Mouse (Mus musculus) megakaryocyte-erythroid progenitor cell, adult 5-6 weeks (primary cell): Measurements from ENCODE around the gene Cux2. TPM values are rescaled to one million over a fixed set of nuclear protein-coding genes. Genes with fewer than 3 reads are reported as not detected.

ENCODE experiments used
- ATAC-seq: replicated peaks from 2 replicates; pipeline ENCODE4 v1.8.0; 2016; ENCODE audit warnings: mild to moderate bottlenecking, inconsistent platforms; ENCODE audit not compliant: severe bottlenecking, poor library complexity, low FRiP score, low TSS enrichment
- total RNA-seq, 2 experiments: library from RNA; stranded (forward) in 1 of 2; stranded (reverse) in 1 of 2; fragments of 200-1000, 215-1000 nt in 1 of 2; fragments of >200 nt in 1 of 2; fragmentation: Nextera tagmentation in 1 of 2; gene quantifications; 2 replicates each; pipeline ENCODE4 v1.2.3; 2014 to 2017

Gene Cux2
- total RNA-seq, 2 experiments from 2014 or later, result not detected

DNA sequence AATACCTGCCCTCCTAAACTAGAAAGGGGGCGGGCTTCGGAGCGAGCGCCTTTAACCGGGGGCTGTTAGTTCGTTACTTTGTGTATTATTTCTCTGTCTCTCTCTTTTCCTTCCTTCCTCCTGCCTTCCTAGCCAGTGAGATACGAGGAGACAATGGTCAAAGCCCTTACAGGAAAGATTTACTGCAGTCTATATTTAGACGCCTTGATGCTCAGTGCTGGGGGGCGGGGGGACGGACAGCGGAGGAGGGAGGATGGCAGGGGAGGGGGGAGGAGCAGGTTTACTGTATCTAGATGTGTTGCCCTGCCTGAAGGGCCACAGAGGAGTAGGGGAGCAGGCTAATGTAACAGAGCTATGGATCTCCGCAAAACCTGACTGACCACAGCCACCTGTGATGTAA is 12.6 kb upstream of the Cux2 start:
- ATAC-seq, result no peak

DNA sequence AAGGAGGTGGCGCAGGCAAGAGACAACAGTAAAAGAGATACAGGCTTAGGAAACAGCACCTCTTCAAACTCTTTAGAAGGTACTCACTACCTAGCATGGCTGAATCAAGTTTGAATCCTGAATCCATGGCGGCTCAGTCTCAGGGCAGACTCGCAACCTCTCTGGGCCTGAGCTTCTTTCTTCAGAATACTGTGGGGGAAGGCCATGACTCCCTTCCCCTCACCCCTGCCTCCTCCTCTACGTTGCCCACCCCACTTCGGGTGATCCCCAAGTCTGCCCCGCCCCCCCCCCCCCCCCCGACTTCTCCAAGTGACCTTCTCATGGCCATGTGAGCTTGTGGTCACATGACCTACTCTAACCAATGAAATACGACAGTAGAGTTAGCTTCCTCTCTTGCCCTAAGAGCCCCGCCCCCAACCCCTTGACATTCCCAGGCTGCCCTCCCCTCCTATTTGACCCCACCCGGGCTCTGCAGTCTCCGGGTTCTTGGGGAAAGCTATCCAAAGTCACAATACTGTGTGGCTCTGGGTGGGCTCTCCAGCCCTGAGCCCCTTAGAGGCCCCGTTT is 10.9 kb upstream of the Cux2 start:
- ATAC-seq, result no peak

DNA sequence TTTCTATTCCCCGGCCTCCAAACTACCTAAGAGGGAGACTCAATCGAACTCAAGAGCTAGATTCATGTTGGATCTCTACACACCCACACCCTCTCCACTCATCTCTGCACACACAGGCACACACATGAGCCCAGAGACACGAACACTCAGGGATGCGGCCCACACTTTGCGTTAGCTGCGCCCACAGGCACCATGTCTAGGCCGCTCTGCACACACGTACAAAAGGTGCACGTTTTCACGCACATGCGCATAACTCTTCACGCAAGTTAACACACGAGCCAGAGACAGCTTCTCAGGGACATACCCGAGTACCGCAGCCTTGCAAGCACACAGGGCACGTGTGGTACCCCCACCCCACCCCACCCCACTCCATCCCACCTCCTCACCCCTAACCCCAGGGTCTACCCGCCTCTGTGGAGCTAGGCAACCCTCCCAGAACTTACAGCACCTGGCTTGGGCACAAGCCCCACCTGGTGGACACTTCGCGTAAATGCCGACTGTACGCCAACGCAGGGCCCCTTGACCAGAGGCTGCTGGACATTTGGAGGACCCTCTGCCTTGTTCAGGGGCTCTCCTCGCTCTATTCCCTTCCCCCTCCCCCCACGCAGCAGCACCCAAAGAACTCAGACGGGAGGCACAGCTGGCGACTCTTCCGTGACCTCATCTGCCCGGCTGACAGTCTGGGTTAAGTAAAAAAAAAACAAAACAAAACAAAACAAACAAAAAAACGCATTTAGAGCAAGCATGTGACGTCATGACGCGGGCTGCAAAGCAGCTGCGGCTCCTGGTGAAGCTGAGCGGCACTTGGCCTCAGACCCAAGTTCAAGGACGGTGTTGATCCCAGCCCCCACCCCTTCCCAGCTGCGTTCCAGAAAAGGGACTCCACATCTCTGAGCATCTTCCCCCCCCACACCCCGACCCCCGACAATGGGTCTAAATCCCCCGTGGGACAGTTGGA is 9.4 kb upstream of the Cux2 start:
- 0 out of 2 replicates have a peak, but pooled peaks have one; percentile 51 for ATAC-seq

DNA sequence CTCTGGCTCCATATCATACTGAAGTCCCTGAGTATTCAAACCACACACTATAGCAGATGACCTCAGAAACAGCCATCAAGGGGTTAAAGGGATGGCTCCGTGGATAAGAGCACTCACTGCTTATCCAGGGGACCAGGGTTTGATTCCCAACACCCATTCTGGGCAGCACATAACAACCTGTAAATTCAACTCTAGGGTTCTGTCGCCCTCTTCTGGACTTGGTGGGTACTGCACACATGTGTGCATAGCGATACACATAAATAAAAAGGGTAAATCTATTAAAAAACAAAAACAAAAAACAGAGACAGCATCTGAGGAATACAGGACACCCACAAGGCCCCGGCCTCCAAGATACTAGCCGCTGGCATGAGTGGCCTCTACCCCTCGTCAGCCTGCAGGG is 7.7 kb upstream of the Cux2 start:
- no peak for ATAC-seq

DNA sequence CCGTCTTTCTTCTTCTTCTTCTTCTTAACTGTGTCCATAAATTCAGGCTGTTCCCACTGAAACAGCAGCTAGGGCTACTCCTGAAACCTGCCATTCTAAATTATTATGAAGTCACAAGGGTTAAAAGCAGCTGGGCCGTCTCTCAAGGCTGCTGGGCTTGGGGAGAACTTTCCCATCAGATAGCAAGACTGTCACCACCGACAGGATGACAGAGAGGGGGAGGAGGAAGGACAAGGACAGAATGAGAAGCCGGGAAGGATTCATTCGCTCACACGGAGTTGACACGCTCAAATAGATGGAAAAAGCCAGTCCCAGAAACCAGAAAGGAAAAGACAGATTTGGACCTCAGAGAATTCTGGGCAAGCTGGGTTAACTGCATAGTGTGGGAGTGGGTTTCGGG is 6.7 kb upstream of the Cux2 start:
- no peak for ATAC-seq

DNA sequence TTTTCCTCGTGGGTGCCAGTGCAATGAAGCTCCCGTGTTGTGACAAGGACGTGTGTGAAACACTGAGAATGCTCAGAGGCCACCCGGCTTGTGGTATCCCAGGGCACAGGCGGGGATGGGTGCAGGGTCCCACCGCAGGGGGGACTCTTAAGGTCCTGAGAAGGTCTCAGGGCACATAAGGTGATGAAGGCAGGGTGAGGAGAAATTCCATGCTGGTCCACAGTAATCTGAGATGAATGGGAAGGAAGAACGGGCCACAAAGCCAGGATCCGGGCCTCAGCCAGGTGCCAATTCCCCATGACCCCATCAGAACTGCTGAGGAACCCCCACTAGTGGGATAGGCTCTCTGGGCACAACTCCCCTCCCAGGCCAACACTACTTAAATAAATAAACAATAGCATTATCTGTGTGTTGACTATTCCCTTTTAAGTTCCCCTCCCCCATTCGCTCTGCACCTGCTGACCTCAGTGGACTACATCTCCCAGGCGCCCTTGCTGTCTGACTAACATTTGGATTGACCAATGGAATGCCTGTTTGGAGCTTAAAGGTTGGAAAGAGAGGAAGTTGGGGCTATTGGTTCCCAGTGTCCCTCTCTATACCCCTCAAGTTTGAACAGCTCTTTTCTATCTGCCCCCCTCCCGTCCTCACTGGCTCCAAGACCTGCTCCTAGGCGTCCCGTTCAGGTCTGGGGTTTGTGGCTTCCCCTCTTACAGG is 4.4 kb upstream of the Cux2 start:
- ATAC-seq, result no peak

DNA sequence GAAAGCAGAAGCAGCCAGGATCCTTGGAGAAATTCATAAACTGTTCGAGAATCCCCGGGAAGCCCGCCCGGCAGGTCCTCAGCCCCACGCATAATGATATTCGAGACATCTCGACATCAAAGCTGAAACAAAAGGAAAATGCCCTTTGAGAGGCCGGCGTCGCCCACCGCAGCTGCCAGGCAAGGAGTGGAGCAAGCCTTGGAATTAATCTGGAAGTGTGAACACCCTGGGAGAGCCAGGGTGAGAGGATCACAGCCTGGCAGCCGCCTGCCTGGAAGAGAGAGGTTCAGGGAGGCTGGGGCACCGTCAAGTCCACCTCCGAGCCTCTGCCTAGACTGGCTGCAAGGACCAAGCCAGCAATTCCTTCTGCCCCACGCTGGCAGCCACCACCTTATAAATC is 3.7 kb upstream of the Cux2 start:
- no peak for ATAC-seq

DNA sequence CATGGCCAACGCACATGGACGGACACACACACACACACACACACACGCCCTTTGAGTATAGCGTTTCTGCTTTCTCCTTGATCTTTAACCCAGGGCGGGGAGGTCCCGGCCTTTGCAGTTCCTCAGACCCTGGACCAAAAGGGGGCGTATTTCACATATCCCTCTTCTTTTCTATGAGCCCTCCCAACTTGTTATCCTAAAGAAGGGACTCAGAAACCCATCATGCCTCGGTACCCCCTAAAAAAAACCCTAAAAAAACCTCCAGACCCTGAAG is 867 bp upstream of the Cux2 start:
- no peak for ATAC-seq

DNA sequence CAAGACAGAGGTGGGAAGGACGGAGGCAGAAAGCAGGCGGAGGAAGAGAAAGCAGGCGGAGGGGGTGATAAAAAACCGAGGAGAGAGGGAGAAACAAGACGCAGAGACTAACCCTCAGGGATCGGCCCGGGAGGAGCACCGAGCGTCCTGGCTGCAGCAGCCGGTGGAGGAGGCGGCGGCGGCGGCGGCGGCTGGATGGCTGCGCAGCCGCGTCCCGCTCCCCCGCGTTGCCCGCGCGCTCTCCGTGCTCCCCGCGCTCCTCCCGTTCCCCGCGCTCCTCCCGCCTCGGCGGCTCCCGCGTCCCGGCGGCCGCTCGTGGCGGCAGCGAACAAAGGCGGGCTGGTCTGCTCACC is 262 bp downstream of the Cux2 start:
- ATAC-seq, result no peak

DNA sequence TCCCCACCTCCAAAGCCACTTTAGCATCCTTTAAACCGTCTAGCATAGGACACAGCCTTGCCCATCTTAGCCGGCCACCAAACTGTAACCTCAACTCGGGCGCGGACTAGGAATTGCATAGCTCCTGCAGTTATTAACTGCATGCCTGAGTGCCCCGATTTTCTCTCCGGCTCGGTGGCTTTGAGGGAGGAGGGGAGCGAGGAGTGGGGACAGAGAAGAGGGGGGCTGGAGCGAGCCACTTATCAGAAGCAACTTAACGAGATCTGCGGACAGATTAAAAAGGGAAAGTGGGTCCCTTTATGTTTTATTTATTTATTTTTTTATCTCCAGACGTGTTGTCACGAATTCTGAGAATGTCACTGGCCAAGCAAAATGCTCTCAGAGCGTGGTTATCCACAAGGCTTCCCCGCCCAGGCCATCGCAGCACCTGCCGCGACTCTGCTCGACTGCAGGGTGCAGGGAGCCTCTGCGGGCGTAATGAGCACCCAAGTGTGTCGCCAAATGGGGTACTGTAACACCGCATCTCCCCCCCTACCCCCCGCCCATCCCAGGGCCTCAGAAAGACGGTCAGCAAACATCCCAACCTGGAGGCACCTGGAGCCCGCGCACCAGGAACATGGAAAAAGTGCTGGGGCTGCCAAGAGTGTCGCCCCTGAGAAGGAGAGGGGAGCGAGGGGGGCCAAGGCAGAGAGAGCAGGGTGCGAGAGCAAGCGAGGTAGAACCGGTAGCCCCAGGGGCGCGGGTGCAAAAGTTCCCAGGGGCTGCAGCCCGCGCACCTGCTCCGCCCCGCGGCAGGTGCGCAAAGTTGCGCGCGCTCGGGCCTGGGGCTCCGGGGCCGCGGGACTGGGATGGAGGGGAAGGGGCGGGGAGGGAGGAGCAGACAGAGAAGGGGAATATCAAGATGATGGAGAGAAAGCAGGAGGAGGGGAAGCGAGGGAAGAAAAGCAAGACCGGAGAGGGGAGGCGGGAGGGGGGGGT is 927 bp downstream of the Cux2 start:
- no peak for ATAC-seq

DNA sequence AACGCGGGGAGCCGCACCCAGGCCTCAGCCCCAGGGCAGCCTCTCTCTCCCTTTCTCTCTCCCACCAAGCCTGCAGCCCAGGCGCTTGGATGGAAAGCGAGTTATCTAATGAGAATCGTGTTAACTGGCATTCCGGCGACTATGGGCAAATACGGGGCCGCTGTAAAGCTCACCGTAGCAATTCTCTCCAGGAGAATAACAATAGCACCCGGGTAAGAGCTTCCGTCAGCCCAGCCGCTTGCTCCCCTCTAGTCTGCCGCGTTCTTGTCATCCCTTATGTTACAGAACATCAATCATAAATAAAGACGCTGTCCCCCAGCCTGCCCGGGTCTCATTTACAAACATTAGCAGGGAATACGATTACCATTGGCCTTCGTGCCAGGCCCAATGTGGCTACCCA is 1.6 kb downstream of the Cux2 start:
- ATAC-seq, result no peak

DNA sequence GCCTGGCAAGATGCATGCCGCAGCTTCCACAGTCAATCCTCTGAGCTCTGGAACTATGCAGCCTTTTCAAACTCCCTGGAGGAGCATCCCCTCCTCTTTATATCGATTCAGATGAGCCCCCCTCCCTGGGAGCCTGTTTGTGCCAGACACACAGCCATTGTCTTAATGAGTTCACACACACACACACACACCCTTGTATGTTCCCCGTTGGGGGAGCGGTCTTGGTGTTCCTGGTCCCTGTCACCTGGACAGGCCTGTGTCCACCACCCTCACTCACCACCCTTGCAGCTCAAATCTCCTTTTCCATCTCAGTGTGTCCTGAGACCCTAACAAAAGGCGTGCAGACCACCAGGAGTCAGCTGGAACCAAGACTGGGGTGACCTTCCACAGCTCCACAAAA is 2.1 kb downstream of the Cux2 start:
- no peak for ATAC-seq

DNA sequence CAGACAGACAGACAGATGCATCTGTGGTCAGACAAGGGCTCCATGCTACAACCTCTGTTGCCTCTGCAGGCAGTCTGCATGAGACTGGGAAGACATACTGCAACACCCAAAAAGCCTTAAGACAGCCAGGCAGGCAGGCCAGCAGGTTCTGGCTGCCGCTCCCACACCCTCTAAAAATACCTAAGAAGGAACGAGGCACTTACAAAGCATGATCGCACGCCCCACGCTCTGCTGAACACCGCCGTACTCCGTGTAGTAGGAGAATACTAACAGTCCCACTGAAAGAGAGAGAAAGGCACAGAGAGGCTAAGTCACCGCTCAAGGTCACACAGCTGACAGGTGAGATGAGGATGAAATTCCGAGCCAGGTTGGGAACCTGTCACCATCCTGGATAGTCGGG is 6.3 kb downstream of the Cux2 start:
- no peak for ATAC-seq

DNA sequence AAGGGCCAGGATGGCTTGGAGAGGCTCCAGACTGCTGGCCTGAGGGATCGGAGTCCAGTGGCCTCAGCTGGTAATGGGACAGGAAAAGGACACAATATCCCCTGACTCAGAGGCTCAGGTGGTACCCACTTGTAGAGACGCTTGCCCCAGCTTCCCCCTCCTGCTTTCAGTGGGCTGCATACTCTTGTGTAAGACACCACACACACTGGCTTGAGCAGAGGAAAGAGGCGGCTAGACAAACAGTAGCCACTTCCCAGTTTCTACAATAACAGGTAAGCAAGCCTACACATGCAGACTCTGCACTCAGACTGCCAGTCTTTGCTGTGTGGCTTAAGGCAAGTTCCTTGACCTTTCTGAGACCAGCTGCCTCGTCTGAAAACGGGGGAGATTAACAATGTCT is 14.6 kb downstream of the Cux2 start:
- ATAC-seq, result no peak

DNA sequence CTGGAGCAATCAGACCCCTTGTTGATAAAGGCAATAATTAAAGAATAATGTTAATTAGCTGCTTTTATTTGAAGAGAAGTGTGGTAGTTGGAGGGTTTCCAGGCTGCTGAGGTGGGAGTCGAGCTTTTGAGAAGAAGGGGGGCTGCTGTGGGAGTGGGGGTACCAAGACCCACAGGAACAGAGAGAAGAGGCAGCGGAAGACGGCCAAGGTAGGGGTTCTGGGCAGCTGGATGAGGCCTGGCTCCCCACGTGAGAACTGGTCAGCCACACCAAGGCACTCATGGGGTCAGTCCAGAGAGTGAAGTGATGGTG is 16.8 kb downstream of the Cux2 start:
- ATAC-seq, result no peak

DNA sequence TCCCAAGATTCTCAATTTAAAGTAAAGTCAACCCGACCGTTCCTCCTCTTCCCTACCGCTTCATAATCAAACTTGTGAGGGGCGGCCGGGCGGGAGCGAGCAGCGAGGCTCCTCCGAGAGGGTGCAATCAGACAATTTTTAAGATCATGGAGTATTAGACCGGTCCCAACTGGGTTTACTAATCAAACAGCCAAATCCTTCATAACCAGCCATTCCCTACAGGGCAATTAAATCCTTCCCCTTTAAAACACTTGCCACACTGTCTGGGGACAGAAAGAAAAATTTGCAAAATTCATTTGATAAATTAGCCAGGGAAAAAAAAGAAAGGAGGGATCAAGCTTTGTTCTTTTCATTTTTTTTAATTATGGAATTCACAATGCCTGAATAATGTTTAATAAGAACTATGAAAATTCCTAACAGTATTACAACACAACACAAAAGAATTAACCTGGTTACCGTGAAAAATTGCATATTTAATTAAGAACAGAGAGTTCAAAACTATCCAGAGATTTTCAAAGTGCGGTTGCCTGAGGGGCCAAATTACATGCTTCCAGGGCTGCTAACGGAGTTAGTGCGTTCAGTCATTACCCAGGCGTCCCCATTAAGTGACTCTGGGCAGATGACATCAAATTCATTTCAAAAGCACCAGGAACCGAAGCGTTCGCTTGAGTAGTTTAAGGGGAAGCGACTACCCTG is 17.3 kb downstream of the Cux2 start:
- no peak for ATAC-seq

DNA sequence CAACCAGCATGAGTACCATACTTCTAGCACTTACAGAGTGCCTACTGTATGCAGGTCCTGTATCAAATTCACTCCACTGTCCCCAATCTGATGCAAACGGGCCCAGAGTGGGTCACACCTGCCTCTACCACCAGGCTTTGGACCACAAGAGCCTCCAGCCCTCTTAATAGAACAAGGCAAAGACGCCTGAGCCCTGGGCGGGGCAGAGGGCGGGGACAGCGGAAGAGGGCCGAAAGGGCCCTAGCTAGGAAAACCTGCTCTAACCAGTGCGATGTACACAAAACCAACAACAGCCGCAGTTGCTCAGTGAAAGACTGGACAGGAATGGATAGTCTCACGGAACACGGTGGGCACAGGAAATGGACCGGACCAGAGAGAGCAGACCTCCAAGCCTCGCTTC is 18.8 kb downstream of the Cux2 start:
- no peak for ATAC-seq

DNA sequence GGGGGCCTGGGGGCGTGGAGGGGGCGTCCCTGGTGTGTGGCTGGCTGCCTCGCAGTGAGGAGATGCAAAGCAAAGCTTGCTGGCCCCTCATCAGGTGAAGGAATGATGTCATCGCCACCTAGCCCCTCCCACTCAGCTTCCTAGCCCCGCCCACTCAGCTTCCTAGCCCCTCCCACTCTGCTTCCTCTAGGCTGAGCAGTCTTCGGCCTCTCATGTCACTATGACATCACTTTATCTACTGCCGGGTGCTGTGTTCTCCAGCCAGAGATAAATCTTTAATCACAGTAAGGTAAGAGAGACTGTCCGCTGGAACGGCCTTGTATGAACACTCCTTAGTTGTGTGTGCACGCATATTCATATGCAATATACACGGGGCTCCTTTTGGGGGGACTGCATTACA is 19.3 kb downstream of the Cux2 start:
- ATAC-seq, result no peak

DNA sequence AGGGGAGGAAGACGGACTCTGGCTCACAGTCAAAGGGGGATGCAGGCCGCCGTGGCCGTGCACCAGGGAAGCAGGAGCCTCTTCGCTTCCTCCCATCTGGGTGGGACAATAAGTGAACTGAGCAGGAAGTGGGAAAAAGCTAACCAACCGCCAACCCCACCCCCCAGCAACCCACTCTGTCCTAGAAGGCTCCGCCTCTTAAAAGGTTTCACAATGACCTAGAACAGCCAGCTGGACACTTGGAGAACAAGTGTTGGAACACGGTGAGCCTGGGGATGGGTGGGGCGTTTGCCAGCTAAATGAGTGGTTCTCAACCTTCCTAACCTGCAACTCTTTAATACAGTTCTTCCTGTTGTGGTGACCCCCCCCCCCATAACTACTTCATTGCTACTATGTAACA is 23.1 kb downstream of the Cux2 start:
- no peak for ATAC-seq
